Mouse (Mus musculus): ENCODE measurements around the gene Cyb561d2.

Gene Cyb561d2

GRCm38 (mm10) chr9:107490625-107491024 lies 51.4 kb downstream of the Cyb561d2 start:
- no peak for TF ChIP-seq GATA4 (IDR thresholded peaks at IDR 0.05; ENCODE audit: insufficient replicate concordance, low read length)

- no peak for TF ChIP-seq GATA4 (IDR thresholded peaks at IDR 0.05; ENCODE audit: insufficient replicate concordance, low read length)
Measured at GRCm38 (mm10) chr9:107490146-107490545, 51.8 kb downstream of the Cyb561d2 start.

Measured in liver, adult (tissue).